Mouse (Mus musculus) lung, adult 2 months (tissue): ENCODE data around the gene Vmn2r15. TPM values are rescaled to one million over a fixed set of nuclear protein-coding genes. Genes with fewer than 3 reads are reported as not detected.

Source experiments
- DNase-seq: peaks from one replicate; pipeline ENCODE4 v3.0.0; 2022
- H3K4me1 ChIP-seq: fragments of 200-500 bp; 2 replicates; pipeline ENCODE4 v1.6.1; 2011; ENCODE audit warnings: low read length; ENCODE audit not compliant: control insufficient read depth, insufficient read depth
- H3K4me3 ChIP-seq: fragments of 200-500 bp; replicated peaks from 2 replicates; pipeline ENCODE3; 2011; ENCODE audit warnings: low read depth, mild to moderate bottlenecking, control low read depth, low read length; ENCODE audit errors: extremely low read depth
- CTCF ChIP-seq: fragments of 200-500 bp; IDR thresholded peaks from 2 replicates; pipeline ENCODE4 v1.5.1; 2011; ENCODE audit warnings: mild to moderate bottlenecking, low read length, control low read depth; ENCODE audit not compliant: insufficient read depth
- POLR2A ChIP-seq: fragments of 200-500 bp; IDR thresholded peaks from 2 replicates; pipeline ENCODE4 v1.6.1; 2011; ENCODE audit warnings: low read depth, mild to moderate bottlenecking, control low read depth, low read length, borderline replicate concordance; ENCODE audit errors: extremely low read depth
- WGBS: fragments of 180-500 bp; shearing (Covaris S2); methylation state at CpG from one replicate; pipeline ENCODE4 v1.1.7; 2018; 5-methylcytosine and 5-hydroxymethylcytosine counted together
- polyA plus RNA-seq: library from polyadenylated mRNA; depleted of rRNA; stranded (reverse); fragments of >200 nt; gene quantifications from 2 replicates; pipeline ENCODE4 v1.2.3, GENCODE M21; 2012; rRNA removed

Vmn2r15 gene
- polyA plus RNA-seq, result not detected in 2 replicates

DNA sequence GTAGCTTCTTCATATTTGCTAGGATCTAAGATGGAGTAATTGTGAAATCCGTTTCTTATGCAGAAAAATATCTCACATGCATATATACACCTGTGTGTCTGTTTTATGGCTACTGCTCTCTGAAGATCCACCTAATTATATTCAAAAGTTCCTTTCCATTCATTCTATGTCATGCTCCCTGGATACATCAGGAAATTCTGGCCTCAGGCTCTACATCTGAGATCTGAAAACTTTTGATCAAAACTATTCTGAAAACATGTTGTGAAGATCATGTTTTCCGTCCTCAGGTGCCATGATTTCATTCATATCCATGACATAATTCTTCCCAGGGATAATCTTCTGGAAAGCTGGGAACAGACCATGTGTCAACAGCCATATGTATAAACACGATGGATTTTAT lies at the start of gene Vmn2r15:
Gene Vmn2r15 (minus strand): TSS at position 101 of the 400 bp plus-strand sequence.
- H3K4me1 ChIP-seq, result no peaks in the 10 kb centered on the region
- TF ChIP-seq CTCF (no peak), POLR2A (no peak)
- no peak for DNase-seq
- no peak within 1 kb of the TSS for H3K4me3 ChIP-seq
- 46% methylated on average over 3 of the region's 3 CpGs for WGBS

DNA sequence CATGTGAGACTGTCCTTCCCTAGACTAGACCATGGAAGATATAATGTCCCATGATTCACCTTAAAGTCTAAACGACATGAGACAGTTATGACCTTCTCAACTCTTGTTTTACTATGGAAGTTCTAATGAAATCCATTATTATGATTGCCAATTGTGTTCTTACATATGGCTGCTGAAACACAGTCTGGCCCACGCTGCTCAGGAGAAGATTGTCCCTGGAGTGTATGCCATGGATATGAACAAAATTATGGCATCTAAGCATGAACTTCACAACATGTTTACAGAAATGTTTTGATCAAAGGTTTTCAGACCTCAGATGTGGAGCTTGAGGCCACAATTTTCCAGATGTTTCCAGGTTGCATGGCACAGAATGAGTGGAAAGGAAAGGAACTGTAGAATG lies 32.4 kb upstream of the Vmn2r15 start, which contains the start of gene Vmn2r16:
Gene Vmn2r16 (plus strand): TSS at position 301 of the 400 bp plus-strand sequence.
- Histone ChIP-seq H3K4me3 (no peak within 1 kb of the TSS), H3K4me1 (no peaks in the 10 kb centered on the region)
- 43% methylated on average over 2 of the region's 2 CpGs for WGBS
- DNase-seq, result no peak
- TF ChIP-seq POLR2A, result no peak
- TF ChIP-seq CTCF, result no peak

DNA sequence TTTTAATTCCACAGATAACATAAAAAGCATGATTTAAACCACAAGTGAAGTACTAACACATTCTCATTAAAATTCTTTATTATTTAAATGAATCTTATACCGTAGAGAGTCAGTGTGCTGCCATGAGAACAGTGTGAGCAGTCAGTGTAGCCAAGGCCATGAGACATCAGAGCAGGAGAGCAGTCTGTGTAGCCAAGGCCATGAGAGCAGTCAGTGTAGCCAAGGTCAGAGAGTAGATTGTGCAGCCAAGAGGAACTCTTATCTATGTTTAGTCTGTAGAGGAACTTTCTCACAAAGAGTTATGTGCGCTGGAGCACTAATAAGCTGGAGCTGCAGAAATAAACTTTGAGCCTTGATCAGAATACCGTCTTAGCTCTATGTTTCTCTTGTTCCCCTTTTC lies 2.8 kb downstream of the Vmn2r15 start:
- H3K4me1 ChIP-seq, result no peaks in the 10 kb centered on the region
- no peak overlapping the region for H3K4me3 ChIP-seq
- WGBS, result 71% methylated on average over 3 of the region's 3 CpGs
- no peak for TF ChIP-seq POLR2A
- TF ChIP-seq CTCF, result no peak
- DNase-seq, result no peak

Other genes with a start within 250 kb of the Vmn2r15 start
- gene Vmn2r11, start 238.1 kb downstream of the Vmn2r15 start, polyA plus RNA-seq, result not detected in 2 replicates
- gene Vmn2r12, start 199.7 kb downstream of the Vmn2r15 start, polyA plus RNA-seq, result not detected in 2 replicates
- gene Vmn2r13, start 105.4 kb downstream of the Vmn2r15 start, polyA plus RNA-seq, result not detected in 2 replicates
- gene Vmn2r14, start 72.9 kb downstream of the Vmn2r15 start, polyA plus RNA-seq, result not detected in 2 replicates
- gene Vmn2r16, start 32.5 kb upstream of the Vmn2r15 start, polyA plus RNA-seq, result not detected in 2 replicates
- not detected in 2 replicates for gene Vmn2r17, start 122.0 kb upstream of the Vmn2r15 start, polyA plus RNA-seq